Mouse (Mus musculus) cerebellum, postnatal 10 days (tissue): ENCODE results near the gene Pigo.

Experiments used
- DNase-seq, 2 experiments: peaks; one replicate each; pipeline ENCODE4 v3.0.0; 2021; ENCODE audit warnings: mixed read lengths in 2 of 2

Gene Pigo

DNA sequence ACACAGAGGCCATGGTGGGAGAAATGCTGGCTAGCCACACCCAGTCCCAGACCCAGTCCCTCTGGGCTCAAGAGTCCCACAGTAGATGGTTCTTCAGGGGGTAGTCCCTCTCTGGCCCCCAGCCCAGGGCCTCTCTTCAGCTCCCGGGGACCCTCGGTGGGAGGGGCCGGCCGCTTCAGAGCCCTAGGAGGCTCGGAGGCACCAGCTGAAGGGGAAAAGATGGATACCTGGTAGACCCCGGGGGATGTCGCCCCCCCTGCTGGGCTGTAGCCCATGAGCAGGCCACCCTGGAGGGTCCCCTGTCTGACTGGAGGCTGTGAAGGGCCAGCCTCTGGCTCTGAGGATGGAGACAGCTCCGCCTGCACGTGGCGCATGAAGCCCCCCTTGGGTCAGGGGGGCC is 10.7 kb upstream of the Pigo start:
- DNase-seq = peak in 1 of 2 experiments; percentile 25

DNA sequence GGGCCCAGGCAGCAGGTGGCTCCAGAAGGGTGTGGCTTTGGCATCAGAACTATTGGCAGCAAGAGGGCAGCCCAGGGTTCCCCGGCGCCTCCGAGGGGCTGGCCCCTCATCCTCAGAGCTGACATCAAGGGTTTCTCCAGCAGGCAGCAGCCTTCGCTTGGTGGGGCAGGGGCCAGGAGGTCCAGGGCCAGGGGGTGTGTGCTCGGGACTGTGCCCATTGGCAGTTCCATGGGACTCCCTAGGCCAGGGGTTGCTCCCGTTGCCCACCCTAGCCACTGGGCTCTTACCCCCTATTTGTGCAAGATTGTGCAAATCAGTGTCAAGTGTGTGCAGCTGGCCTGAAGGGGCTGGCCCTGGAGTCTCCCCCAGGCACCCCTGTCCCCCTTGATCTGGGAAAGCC is 10.2 kb upstream of the Pigo start:
- DNase-seq = no peak

DNA sequence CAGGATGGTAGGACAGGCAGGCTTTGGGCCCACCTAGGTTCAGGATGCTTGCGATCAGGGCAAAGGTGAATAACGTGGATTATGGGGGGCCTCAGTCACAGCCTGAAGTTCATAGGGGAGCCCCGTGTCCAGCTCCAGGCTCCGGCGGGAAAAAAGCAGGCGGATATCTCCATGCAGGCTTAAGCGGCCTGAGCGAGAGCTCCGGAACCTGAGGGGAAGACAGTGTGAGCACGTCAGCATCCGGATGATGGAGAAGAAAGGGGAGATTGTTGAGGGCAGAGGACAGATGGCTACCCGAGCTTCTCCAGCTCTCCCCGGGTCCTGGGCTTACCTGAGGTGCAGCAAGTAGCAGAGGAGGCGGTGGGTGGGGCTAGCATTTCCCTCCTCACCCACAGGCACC is 7.9 kb upstream of the Pigo start:
- no peak for DNase-seq

DNA sequence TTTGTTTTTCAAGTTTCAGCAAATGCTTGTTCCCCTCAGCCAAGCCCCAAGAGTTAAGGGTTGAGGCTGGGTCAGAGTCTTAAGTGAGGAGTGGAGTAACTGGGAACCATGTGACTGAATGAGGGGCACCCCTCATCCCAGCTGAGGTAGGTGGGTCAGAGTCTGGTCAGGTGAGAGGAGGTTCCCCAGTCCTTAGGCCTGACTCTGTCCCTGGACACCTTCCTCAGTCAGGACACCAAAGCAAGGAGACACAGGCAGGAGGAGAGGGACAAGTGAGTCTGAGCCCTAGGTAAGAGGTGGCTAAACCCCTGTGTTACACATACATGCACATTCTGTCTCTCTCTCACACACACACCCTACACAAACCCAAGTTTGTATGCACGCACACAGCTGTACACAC is 6.9 kb upstream of the Pigo start:
- peak in 1 of 2 experiments; percentile 24 for DNase-seq

DNA sequence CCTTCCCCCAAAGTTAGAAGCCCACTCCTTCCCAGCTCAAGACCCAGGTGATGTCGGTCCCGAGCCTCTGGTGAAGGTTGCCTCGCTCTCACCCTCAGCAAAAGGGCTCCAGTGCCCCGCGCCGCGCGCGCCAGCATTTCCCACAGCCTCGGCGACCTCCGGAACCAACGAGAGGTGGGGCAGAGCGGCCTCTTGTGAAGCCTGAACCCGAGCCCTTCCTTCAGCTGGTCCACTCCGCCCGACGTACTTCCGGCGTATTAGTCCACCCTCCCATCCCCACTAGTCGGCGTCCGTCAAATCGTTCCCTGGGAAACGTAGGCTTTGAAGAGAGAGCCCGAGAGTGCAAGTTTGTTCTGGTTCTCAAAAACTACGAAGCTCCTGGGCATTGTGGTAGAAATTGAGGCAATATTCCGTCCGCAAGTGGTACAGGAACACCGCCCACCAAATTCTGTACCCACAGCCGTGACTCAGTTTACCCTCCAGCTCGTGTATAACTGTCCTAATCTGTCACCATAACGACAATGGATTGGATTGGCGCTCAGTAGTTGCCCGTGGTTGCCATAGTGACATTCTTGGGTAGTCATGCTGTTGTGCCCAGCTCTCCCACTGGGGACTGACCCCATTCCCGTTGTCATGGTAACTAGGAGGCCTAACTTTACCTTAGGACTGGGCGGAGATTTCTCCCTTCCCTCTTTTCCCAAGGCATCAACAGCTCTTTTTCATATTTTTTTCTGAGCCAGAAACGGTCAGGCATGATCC is 5.8 kb upstream of the Pigo start, which contains the start of gene Stoml2:
Gene Stoml2, minus strand, starts transcription at position 474 of the 759 bp plus-strand sequence.
- peak; percentile 93 to 96 for DNase-seq

DNA sequence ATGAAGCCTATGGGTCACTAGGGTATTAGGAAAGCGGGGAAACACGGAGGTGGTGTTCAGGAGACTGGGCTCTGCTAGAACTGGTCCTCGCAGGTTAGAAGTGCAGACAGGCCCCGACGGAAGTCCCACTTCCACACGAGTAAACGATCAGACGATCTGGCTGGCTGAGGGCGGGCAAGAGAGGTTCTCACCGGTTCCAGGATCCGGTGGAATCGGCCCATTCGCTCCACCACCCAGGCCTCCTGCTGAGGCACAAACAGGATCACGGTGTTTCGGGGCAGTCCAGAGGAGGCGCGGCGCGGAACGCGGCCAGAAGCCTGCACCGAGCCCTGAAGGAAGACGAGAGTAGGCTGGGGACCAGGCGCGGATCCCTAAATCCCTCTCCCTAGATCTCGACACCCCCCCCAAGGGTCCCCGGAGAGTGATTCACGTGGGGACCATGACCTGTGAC is 5.2 kb upstream of the Pigo start:
- no peak for DNase-seq

DNA sequence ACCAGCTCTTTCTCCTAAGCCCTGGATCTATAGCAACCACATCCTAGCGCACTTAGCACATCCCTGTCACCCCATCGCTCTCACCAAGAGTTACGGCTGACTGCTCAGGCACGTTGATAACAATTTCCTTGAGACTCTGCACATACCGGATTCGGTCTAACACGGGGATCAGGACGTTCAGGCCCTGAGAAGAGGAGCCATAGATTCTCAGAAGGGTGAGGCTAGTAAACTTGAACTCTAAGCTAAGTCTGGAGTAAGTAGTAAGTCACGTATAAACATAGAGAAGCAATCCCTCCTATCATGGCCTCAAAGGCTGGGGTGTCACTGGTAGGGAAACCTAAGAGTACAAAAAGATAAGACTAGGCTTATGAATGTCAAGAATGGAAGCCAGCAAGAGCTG is 4.7 kb upstream of the Pigo start:
- DNase-seq = no peak

DNA sequence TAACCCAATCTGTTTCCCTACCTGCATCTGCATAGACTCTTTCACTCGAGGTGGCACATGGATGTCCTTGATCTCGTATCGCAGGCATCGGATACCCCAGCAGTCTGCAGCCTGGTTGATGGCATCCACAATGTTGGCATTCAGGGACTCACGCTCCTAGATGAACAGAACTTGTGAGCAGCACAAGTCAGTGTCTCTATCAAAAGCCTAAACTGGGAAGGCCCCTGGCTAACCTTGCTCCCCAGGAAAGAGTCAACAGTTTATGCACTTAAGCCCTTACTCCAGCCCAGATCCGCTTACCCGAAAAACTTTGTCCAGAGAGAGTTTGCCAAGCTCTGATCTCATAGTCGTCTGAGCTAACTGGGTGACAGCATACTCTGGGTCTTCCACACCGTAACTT is 4.1 kb upstream of the Pigo start:
- DNase-seq = no peak

DNA sequence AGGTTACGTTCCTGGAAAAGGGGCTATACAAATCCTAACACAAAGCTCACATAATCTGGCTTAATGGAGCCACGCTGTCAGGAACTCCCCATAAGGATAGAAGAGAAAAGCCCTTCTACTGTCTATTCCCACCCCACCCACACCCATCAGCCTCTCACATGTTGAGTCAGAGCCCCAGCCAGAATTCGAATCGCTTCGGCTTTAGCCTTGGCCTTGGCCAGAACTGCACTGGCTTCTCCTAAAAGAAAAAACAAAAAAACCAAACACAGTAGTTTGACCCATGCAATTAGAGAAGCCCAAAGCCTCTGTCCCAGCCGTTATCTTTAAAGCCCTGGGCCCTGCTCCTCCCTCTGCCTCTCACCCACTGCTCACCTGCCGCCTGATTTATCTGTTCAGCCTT is 3.5 kb upstream of the Pigo start:
- DNase-seq = no peak

DNA sequence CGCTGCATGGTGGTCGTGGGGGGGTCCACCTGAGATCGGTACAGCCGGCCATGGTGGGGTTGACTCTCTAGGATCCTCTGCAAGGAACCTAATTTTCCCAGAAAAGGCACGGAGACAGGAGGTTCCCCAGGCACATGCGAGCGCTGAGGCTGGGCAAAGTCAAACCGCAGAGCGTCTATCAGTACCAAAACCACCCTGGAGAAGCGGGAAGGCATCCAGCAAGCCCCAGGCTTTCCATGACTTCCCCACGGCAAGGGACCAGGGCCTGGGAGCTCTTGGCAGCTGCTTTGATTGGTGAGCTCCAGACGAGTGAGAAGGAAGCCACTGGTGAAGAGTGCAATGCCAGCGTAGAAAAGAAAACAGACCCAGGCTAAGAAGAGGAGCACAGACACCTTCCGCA is 946 bp downstream of the Pigo start:
- peak; percentile 47 to 51 for DNase-seq

DNA sequence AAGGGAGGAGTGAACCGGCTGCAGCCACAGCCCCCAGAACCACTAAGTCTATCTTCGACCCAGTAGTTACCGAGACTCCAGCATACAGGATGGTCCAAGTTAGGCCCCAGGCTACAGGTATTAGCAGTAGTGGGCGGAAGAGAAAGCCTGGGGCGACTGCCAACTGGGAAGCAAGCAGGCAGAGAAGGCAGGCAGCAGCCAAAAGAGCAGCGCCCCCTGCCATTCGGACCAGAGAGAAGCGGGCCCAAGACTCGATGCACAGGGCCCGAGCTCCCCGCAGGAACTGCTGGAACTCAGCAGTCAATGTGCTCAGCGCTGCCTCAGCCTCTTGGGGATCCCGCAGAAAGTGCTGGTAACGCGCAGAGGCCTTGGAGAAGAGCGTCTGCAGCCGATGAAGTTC is 4.3 kb downstream of the Pigo start:
- peak; percentile 42 to 55 for DNase-seq

DNA sequence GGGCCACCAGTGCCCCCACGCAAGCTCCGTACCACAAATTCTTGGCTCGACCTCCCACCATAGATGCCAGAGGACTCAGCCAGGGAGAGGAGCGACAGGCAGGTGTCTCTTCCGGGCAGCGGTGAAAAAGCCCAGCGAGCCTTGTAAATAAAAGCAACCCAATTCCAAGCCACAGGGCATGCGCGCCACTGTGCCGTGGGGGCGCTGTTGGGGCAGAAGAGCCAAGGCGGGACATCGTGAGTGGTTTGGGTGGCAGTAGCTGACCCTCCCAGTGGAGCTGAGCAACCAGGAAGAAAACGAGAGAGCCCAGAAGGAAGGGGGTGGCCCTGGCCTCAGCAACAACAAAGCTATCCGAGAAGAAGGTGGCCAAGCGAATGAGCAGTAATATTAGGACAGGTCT is 4.7 kb downstream of the Pigo start:
- DNase-seq = no peak

DNA sequence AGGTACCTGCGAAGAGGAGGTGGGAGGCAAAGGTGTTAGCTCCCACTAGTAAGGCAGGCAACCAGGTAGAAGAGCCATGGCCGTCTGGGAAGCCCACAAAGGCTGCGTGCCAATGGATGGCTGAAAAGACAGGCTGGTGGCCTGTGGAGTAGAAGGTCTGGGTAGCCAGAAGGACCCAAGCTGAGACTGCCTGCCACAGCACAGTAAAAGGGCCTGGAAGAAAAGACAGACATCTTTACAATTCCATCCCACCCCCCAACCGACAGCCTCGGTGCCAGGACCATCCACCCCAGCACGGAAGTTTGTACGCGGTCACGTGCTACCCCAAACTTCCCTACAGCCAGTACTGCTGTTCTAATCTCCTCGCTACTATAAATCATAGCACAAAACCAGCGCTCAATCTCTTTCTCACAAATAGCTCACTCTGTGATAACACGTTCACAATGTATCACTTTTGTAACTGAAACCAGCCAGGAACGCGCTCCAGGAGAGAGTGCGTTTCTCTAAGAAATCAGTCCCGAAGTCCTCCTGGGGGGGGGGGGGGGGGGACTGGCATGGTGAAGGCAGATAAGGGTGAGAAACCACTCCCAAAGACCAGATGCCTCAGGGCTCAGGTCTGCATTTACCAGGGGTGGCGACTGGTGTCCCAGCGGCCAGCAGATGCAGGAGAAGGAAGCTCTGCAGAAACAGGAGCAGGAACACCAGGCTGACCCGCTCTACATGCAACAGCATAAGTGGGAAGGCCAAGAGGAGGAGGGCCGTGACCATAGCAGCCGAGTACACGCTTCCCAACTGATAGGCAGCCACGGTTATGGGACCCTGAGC is 5.8 kb downstream of the Pigo start:
- no peak for DNase-seq

DNA sequence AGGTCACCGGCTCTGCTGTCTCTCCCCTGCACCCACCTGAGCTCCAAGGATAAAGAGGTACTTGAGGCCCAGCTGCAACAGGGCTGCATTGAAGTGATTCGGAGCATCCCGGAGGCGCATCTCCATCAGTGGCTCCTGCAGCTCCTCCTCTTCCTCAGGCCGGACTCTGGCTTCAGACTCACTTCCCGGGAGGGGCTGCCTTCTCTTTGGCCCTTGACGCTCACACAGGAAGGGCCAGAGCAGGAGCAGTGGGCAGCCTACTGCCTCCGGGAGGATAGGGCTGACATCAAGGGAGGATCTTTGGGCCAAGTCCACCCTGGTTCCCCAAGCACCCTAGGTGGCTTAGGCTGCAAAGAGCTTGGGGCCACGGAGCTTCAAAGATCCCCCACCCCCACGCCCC is 6.4 kb downstream of the Pigo start:
- no peak for DNase-seq

DNA sequence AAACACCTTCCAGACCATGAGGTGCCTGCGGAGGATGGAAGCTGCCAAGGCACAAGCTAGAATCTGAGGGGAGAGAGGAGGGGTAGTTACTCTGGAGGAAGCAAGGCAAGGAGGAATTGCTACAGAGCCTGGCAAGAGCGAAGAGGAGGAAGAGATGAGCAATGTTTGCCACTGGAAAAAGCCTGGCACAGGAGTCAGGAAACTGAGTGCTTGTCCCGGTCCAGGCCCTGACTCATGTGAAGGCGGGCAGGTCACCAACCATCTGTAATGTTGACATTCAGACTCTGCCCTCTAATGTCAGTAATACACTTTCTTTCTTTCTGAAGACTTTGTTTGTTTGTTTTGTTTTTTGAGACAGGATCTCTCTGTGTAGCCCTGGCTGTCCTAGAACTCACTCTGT is 7.5 kb downstream of the Pigo start:
- no peak for DNase-seq

DNA sequence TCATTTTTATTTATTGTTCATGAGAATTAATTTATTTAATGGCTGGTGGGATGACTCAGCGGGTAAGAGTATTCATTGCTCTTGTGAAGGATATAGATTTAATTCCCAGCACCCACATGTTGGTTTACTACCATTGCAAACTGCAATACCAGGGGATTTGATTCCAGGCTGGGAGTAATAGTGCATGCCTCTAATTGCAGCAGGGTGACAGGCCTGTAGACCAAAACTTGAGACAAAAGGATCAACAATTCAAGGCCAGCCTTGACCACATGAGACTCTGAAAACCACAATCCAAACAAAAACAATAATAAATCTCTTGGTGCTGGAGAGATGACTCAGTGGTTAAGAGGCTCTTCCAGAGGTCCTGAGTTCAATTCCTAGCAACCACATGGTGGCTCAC is 13.5 kb downstream of the Pigo start:
- no peak for DNase-seq

DNA sequence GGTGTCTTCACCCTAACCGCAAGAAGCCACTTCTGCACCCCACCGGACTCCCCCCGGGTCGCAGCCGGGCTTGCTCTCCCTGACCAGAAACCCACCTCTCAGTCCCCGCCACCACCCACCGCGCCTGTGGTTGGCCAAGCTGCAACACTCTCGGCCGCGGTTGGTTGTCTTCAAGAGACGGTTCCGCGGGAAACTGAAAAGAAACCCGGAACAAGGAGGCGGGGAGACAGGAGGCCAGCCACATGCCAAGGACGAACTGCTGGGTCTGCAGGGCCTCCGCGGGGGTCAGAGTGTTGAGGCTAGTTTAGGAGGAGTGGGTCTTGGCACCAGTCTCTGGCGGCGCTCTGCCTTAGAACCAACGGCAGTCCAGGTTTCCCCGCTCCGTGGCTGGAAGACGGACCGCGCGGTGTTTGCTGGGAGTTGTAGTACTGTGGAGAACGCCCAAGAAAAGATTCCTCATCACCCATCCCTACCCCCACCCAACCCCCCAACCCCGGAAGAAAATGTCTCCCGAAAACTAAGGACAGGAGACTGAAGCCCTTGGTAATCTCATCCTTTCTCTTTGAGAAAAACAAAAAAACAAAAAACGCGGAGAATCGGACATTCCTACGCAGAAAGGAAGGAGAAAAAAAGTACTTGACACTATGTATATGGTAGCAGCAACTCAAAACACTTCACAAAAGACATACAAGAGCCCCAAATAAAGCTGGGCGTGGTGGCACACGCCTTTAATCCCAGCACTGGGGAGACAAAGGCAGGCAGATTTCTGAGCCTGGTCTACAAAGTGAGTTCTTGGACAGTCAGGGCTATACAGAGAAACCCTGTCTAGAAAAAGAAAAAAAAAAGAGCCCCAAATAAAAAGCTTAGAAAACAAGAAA is 15.2 kb downstream of the Pigo start, which contains the start of gene Fancg:
Gene Fancg, minus strand, starts transcription at position 346 of the 878 bp plus-strand sequence.
- peak; percentile 92 to 95 for DNase-seq

DNA sequence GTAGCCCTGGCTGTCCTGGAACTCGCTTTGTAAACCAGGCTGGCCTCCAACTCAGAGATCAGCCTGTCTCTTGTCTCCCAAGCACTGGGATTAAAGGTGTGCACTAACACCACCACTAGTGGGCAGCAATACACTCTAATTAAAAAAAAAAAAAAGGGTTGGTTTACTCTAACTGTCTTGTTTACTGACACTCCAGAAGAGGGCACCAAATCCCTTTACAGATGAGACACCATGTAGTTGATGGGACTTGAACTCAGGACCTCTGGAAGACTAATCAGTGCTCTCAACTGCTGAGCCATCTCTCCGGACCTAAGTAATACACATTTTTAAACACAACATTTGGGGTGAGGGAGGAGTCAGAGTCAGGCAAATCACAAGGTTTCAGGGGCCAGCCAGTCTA is 19.9 kb downstream of the Pigo start:
- peak; percentile 56 to 73 for DNase-seq

DNA sequence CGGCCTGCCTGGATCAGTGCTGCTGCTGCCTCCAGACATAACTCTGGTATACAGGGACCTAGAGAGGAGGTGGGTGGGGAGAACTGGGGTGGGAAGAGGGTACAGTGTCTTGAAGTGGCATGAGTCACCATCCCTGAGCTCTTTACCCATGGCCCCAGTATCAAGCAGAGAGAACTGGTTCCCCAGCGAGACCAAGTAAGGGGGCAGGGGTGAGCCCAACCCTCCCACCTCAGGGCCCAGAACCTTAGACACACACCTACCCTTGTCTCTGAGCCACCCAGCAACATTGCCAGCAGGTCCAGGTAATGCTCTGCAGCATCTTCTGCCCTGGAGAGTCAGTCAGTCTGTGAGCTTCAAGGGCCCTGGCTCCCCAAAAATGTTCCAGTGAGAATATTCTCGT is 20.7 kb downstream of the Pigo start:
- DNase-seq = no peak

DNA sequence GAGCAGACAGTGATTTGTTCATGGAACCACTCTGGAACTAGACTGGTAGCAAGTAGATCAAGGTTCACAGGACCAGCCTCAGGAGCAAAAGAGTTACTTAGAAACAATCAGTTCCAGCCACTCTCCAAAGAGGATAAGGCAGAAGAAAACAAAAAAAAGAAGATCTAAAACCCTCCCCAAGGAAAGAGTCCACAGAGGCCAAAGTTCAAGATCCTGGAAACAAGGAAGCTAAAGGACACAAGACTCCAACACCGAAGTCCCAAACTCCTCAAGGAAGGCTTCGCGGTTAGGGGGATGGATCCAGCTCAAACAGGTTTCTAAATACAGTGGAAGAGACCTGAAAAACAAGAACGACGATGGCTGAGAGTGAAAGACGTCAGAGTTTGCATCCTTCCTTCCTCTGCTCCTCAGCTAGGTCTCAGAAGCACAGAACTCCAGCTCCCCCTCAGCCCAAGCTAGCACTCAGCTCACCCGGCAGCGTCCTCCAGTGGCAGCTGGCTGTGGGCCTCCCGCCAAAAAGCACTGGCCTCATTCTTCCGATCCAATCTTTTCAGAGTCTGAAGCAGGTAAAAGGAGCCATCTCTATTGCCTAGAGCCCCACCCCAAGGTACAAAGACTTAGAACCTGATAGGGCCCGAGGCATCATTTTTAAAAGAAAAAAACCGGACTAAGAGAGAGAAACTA is 22.7 kb downstream of the Pigo start:
- DNase-seq = peak in 1 of 2 experiments; percentile 33

DNA sequence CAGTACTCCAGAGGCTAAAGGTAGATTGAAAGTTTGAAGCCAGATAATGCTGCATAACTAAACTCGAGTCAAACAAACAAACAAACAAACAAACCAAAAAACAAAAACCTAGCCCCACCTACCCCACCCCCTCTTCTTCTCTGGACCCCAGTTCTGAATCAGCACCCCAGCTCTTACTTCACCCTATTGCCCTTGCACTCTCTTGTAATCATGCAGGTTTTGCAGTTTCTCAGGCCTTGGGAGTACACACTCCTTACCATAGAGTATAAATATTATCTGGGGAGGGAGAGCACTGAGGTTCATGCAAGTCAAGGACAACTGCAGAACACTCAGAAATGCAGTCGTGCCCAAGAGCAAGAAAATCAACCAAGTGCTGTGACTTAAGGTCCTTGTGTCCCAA is 24.3 kb downstream of the Pigo start:
- no peak for DNase-seq
